17 mouse cellular contexts compared by ENCODE assay signal in genomic region chrX:52281103-52281900, GRCm38 (mm10).
"Had no signal": no experiment of that assay in that cellular context is flagged by ENCODE, and none has a peak within 500 bp of the region (broad histone marks: within the 10 kb centered on the region; RNA-seq: fewer than 3 reads in every experiment).

No protein-coding gene starts in this region.

- H3K9me3 ChIP-seq: liver, embryonic 15.5 days; lung, embryonic 15.5 days; midbrain, embryonic 10.5 days; midbrain, embryonic 12.5 days; neural tube, embryonic 12.5 days; stomach, embryonic 15.5 days had no signal

- ATAC-seq: lung, postnatal 0 days; midbrain, embryonic 16.5 days had no signal

- H3K36me3 ChIP-seq: liver, embryonic 15.5 days; lung, embryonic 15.5 days; midbrain, embryonic 10.5 days; midbrain, embryonic 12.5 days; neural tube, embryonic 12.5 days; stomach, embryonic 15.5 days had no signal

- DNase-seq: lung, adult 18-20 months; lung, postnatal 36 days; midbrain, embryonic 14.5 days; right cerebral cortex, postnatal 14 days; thymus, adult 2 months; thymus, postnatal 25 days; thymus, postnatal 4 days had no signal

- H3K27me3 ChIP-seq: liver, embryonic 15.5 days; lung, embryonic 15.5 days; neural tube, embryonic 12.5 days; stomach, embryonic 15.5 days had no signal

- H3K4me2 ChIP-seq: liver, embryonic 15.5 days; lung, embryonic 15.5 days; midbrain, embryonic 12.5 days; neural tube, embryonic 12.5 days; stomach, embryonic 15.5 days had no signal

- H3K9ac ChIP-seq: liver, embryonic 15.5 days; lung, embryonic 15.5 days; midbrain, embryonic 12.5 days; neural tube, embryonic 12.5 days; stomach, embryonic 15.5 days had no signal

- H3K4me3 ChIP-seq: liver, embryonic 15.5 days; lung, embryonic 15.5 days; midbrain, embryonic 10.5 days; midbrain, embryonic 12.5 days; myocyte; neural tube, embryonic 12.5 days; stomach, embryonic 15.5 days had no signal

- H3K27ac ChIP-seq: liver, embryonic 15.5 days; lung, embryonic 15.5 days; midbrain, embryonic 10.5 days; midbrain, embryonic 12.5 days; neural tube, embryonic 12.5 days; stomach, embryonic 15.5 days; stomach, postnatal 0 days had no signal

- H3K4me1 ChIP-seq: liver, embryonic 15.5 days; lung, embryonic 15.5 days; midbrain, embryonic 12.5 days; stomach, embryonic 15.5 days had no signal
